Mouse (Mus musculus) neural tube, embryonic 12.5 days (tissue): ENCODE data around the gene Fthl17e. TPM values are rescaled to one million over a fixed set of nuclear protein-coding genes. Genes with fewer than 3 reads are reported as not detected.
"Not testable (repeated sequence)": the region's sequence is repeated elsewhere in the genome, so short reads cannot be mapped to it uniquely, and the experiment has no call there.

Experiments
- ATAC-seq: fragments of 200-750 bp; cut with Nextera tagmentation; 2 replicates; pipeline ENCODE4 v1.8.0; 2017; ENCODE audit warnings: low read depth, mild to moderate bottlenecking, moderate TSS enrichment, moderate library complexity; ENCODE audit not compliant: low FRiP score
- H3K27ac ChIP-seq: fragments of 300-500 bp; sonication (generic); 2 replicates; pipeline ENCODE4 v1.5.1; 2016
- H3K27me3 ChIP-seq: fragments of 300-500 bp; sonication (generic); replicated peaks from 2 replicates; pipeline ENCODE4 v1.6.1; 2016; ENCODE audit warnings: mild to moderate bottlenecking
- H3K36me3 ChIP-seq: fragments of 300-500 bp; sonication (generic); 2 replicates; pipeline ENCODE4 v1.6.1; 2016; ENCODE audit warnings: mild to moderate bottlenecking
- H3K4me1 ChIP-seq: fragments of 300-500 bp; sonication (generic); 2 replicates; pipeline ENCODE4 v1.6.1; 2016
- H3K4me2 ChIP-seq: fragments of 300-500 bp; sonication (generic); replicated peaks from 2 replicates; pipeline ENCODE4 v1.6.1; 2016; ENCODE audit warnings: mild to moderate bottlenecking
- H3K4me3 ChIP-seq: fragments of 300-500 bp; sonication (generic); 2 replicates; pipeline ENCODE4 v1.5.1; 2016
- H3K9ac ChIP-seq: fragments of 300-500 bp; sonication (generic); 2 replicates; pipeline ENCODE4 v1.6.1; 2016; ENCODE audit warnings: mild to moderate bottlenecking
- H3K9me3 ChIP-seq: fragments of 300-500 bp; sonication (generic); 2 replicates; pipeline ENCODE4 v1.6.1; 2016; ENCODE audit warnings: mild to moderate bottlenecking
- WGBS: fragments of 180-500 bp; shearing (Covaris S2); methylation state at CpG from one replicate; pipeline ENCODE4 v1.1.7; 2016; 5-methylcytosine and 5-hydroxymethylcytosine counted together
- polyA plus RNA-seq: library from polyadenylated mRNA; unstranded; fragments of >200 nt; fragmentation: Nextera tagmentation; extraction: Ambion mirVana; gene quantifications from 2 replicates; pipeline ENCODE4 v1.2.1, GENCODE M21; 2016

Gene Fthl17e
- not detected in 2 replicates for polyA plus RNA-seq

DNA sequence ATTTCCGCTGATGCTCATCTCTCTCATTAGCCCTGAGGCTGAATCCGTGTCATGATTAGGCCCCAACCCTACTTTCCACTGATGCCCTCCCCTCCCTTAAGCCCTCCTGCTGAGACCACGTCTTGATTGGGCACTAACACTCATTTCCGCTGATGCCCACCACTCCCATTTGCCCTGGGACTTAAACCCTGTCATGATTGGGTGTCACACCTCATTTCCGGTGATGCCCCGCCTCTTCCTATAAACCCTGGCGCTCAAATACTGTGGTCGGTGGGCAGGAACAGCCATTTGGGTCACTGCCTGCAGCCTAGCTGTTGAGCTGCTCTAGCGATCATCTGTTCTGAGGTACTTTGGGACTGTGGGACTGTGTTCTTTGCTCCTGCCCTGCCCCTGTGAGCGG, at the start of gene Fthl17e:
TSS of gene Fthl17e (plus strand) at position 301 of the 400 bp plus-strand sequence.
- not testable (repeated sequence) for H3K36me3 ChIP-seq, H3K27ac ChIP-seq, H3K27me3 ChIP-seq, H3K9ac ChIP-seq, H3K4me3 ChIP-seq, ATAC-seq, H3K4me2 ChIP-seq, H3K9me3 ChIP-seq, H3K4me1 ChIP-seq
- no CpG with 5 or more reads among the region's 10 CpGs for WGBS

DNA sequence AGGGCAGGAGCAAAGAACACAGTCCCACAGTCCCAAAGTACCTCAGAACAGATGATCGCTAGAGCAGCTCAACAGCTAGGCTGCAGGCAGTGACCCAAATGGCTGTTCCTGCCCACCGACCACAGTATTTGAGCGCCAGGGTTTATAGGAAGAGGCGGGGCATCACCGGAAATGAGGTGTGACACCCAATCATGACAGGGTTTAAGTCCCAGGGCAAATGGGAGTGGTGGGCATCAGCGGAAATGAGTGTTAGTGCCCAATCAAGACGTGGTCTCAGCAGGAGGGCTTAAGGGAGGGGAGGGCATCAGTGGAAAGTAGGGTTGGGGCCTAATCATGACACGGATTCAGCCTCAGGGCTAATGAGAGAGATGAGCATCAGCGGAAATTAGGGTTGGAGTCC, 46.6 kb upstream of the Fthl17e start, which contains the start of gene Fthl17d:
TSS of gene Fthl17d (minus strand) at position 101 of the 400 bp plus-strand sequence.
- H3K27me3 ChIP-seq, H3K27ac ChIP-seq, H3K4me2 ChIP-seq, H3K9ac ChIP-seq, H3K9me3 ChIP-seq, H3K4me3 ChIP-seq, H3K36me3 ChIP-seq, H3K4me1 ChIP-seq, ATAC-seq: not testable (repeated sequence)
- no CpG with 5 or more reads among the region's 9 CpGs for WGBS

DNA sequence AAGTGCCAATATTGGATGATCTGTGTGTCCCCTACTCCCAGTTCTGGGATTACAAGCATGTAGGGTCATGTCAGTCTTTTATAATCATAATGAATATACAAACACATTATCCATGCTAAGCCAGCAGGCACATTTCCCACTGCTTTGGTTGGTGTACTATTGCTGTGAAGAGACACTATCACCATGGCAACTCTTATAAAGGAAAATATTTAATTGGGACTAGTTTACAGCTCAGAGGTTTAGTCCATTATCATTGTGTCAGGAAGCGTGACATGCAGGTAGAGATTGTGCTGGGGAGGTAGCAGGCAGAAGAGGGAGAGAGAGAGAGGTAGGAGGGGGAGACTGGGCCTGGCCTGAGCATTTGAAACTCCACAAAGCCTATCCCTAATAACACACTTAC, 17.2 kb upstream of the Fthl17e start:
- no peak overlapping the region for H3K9ac ChIP-seq
- no peak for ATAC-seq
- no peaks in the 10 kb centered on the region for H3K4me1 ChIP-seq
- H3K27me3 ChIP-seq, result no peaks in the 10 kb centered on the region
- 61% methylated on average over 1 of the region's 1 CpGs for WGBS
- H3K9me3 ChIP-seq, result 0 out of 2 replicates have a peak, but pooled peaks cover 3% of the 10 kb centered on the region
- H3K36me3 ChIP-seq, result no peaks in the 10 kb centered on the region
- no peak overlapping the region for H3K4me3 ChIP-seq
- no peak overlapping the region for H3K4me2 ChIP-seq
- H3K27ac ChIP-seq, result no peak overlapping the region

DNA sequence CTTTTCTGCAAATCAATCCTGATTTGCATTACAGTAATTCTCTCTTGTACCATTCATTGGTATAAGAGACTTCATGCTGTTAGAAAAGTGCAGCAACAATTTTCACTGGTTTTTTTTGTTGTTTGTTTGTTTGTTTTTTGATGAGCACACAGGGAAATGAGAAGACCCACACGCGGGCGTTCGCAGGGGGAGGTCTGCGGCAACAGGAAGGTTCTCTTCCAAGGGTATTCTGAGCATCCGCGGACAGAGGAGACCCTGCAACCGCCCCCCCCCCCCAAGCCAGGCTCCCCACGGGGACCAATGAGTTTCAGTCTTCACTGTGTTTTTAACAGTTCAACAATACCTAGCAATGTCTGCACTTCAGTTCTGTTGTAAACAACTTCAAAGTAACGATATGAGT, 13.8 kb upstream of the Fthl17e start:
- no peaks in the 10 kb centered on the region for H3K4me1 ChIP-seq
- H3K9me3 ChIP-seq, result 0 out of 2 replicates have a peak, but pooled peaks cover 3% of the 10 kb centered on the region
- no peak overlapping the region for H3K4me2 ChIP-seq
- no peak overlapping the region for H3K27ac ChIP-seq
- H3K4me3 ChIP-seq, result no peak overlapping the region
- 68% methylated on average over 10 of the region's 10 CpGs for WGBS
- H3K27me3 ChIP-seq, result no peaks in the 10 kb centered on the region
- no peaks in the 10 kb centered on the region for H3K36me3 ChIP-seq
- no peak overlapping the region for H3K9ac ChIP-seq
- ATAC-seq, result no peak

DNA sequence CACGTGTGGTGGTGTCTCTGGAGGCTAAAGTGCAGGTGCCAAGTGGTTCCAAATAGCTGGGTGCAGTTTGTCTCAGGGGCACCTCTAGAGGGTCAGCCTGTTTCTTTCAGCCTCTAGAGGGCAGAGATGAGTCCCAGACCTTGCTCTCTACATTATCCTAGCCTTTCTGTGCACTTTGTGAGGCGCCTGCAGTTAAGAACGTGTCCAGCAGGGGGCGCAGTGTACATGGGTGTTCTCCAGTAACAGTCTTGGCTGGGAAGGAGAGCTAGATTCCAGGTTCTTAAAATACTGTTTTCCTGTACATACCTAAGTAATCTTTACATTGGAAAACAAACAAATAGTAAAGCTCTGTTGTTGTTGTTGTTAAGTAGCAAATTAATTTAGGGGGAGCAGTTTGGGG, 8.3 kb downstream of the Fthl17e start:
- H3K4me2 ChIP-seq, H3K27ac ChIP-seq, H3K4me1 ChIP-seq, H3K36me3 ChIP-seq, H3K27me3 ChIP-seq, H3K4me3 ChIP-seq, H3K9me3 ChIP-seq, H3K9ac ChIP-seq, ATAC-seq: not testable (repeated sequence)
- WGBS, result 45% methylated on average over 3 of the region's 4 CpGs

DNA sequence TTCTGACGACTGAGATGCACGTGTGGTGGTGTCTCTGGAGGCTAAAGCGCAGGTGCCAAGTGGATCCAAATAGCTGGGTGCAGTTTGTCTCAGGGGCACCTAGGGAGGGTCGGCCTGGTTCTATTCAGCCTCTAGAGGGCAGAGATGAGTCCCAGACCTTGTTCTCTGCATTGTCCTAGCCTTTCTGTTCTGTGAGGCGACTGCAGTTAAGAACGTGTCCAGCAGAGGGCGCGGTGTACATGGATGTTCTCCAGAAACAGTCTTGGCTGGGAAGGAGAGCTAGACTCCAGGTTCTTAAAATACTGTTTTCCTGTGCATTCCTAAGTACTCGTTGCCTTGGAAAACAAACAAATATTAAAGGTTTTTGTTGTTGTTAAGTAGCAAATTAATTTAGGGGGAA, 27.7 kb downstream of the Fthl17e start:
- not testable (repeated sequence) for H3K4me3 ChIP-seq, H3K4me2 ChIP-seq, H3K27ac ChIP-seq, ATAC-seq, H3K4me1 ChIP-seq, H3K9ac ChIP-seq, H3K27me3 ChIP-seq, H3K9me3 ChIP-seq, H3K36me3 ChIP-seq
- 28% methylated on average over 9 of the region's 9 CpGs for WGBS

DNA sequence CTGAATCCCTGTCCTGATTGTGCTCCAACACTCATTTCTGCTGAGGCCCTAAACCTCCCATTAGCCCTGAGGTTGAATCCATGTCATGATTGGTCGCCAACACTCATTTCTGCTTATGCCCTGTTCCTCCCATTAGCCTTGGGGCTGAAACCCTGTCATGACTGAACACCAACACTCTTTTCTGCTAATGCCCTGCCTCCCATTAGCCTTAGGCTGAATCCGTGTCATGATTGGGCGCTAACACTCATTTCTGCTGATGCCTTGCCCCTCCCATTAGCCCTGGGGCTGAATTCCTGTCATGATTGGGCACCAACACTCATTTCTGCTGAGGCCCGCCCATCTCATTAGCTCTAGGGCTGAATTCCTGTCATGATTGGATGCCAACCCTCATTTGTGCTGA, 28.8 kb downstream of the Fthl17e start:
- no peak for ATAC-seq

DNA sequence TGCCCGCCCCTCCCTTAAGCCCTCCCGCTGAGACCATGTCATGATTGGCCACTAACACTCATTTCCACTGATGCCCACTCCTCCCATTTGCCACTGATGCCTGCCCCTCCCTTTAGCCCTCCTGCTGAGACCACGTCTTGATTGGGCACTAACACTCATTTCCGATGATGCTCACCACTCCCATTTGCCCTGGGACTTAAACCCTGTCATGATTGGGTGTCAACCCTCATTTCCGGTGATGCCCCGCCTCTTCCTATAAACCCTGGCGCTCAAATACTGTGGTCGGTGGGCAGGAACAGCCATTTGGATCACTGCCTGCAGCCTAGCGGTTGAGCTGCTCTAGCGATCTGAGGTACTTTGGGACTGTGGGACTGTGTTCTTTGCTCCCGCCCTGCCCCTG, 29.4 kb downstream of the Fthl17e start, which contains the start of gene Fthl17f:
TSS of gene Fthl17f (plus strand) at position 301 of the 400 bp plus-strand sequence.
- not testable (repeated sequence) for H3K27ac ChIP-seq, H3K4me1 ChIP-seq, H3K9ac ChIP-seq, H3K27me3 ChIP-seq, H3K4me2 ChIP-seq, ATAC-seq, H3K4me3 ChIP-seq, H3K9me3 ChIP-seq, H3K36me3 ChIP-seq
- 92% methylated on average over 11 of the region's 11 CpGs for WGBS

More for the DNA sequence above, 28.8 kb downstream of the Fthl17e start:
- Histone ChIP-seq H3K4me2 (no peak overlapping the region), H3K4me1 (no peaks in the 10 kb centered on the region), H3K9me3 (no peaks in the 10 kb centered on the region), H3K27me3 (no peaks in the 10 kb centered on the region), H3K4me3 (no peak overlapping the region), H3K36me3 (no peaks in the 10 kb centered on the region), H3K9ac (no peak overlapping the region), H3K27ac (no peak overlapping the region)
- 93% methylated on average over 4 of the region's 4 CpGs for WGBS

DNA sequence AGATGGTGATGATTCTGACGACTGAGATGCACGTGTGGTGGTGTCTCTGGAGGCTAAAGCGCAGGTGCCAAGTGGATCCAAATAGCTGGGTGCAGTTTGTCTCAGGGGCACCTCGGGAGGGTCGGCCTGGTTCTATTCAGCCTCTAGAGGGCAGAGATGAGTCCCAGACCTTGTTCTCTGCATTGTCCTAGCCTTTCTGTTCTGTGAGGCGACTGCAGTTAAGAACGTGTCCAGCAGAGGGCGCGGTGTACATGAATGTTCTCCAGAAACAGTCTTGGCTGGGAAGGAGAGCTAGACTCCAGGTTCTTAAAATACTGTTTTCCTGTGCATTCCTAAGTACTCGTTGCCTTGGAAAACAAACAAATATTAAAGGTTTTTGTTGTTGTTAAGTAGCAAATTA, 44.4 kb downstream of the Fthl17e start:
- not testable (repeated sequence) for ATAC-seq, H3K4me3 ChIP-seq, H3K27me3 ChIP-seq, H3K27ac ChIP-seq, H3K4me1 ChIP-seq, H3K9ac ChIP-seq, H3K9me3 ChIP-seq, H3K4me2 ChIP-seq, H3K36me3 ChIP-seq
- 20% methylated on average over 8 of the region's 10 CpGs for WGBS

Other genes starting within 250 kb of the Fthl17e start
- not detected in 2 replicates for gene Ssxb5, start 229.8 kb upstream of the Fthl17e start, polyA plus RNA-seq
- gene Gm6592, start 189.5 kb upstream of the Fthl17e start, polyA plus RNA-seq, result not detected in 2 replicates
- not detected in 2 replicates for gene Gm5751, start 159.2 kb upstream of the Fthl17e start, polyA plus RNA-seq
- 15.5 and 17.8 TPM in 2 replicates for gene B630019K06Rik, start 141.1 kb upstream of the Fthl17e start, polyA plus RNA-seq
- not detected in 2 replicates for gene Fthl17b, start 70.5 kb upstream of the Fthl17e start, polyA plus RNA-seq
- not detected in 2 replicates for gene Fthl17c, start 56.9 kb upstream of the Fthl17e start, polyA plus RNA-seq
- gene Fthl17d, start 46.7 kb upstream of the Fthl17e start, polyA plus RNA-seq, result not detected in 2 replicates
- gene Fthl17f, start 29.5 kb downstream of the Fthl17e start, polyA plus RNA-seq, result not detected in 2 replicates
- not detected in 2 replicates for gene 4930402K13Rik, start 71.1 kb downstream of the Fthl17e start, polyA plus RNA-seq
- gene Lancl3, start 166.4 kb downstream of the Fthl17e start, polyA plus RNA-seq, result 1.2 TPM in 2 replicates
- gene Gm14862, start 223.4 kb downstream of the Fthl17e start, polyA plus RNA-seq, result 0.28 TPM in 1 of 2 replicates, not detected in the other
- gene Xk, start 239.3 kb downstream of the Fthl17e start, polyA plus RNA-seq, result 2.6 and 3.2 TPM in 2 replicates